Mouse (Mus musculus): ENCODE results near the gene Ceacam18. TPM values are rescaled to one million over a fixed set of nuclear protein-coding genes. Genes with fewer than 3 reads are reported as not detected.

The Ceacam18 gene
- polyA plus RNA-seq (2012), result not detected in 2 replicates

GRCm38 (mm10) chr7:43634500-43634899, at the start of gene Ceacam18:
Ceacam18 (plus strand) TSS chr7:43634707.
- H3K36me3 ChIP-seq (ENCODE audit: control insufficient read depth), result no peaks in the 10 kb centered on the region
- no peaks in the 10 kb centered on the region for H3K4me1 ChIP-seq (ENCODE audit: control insufficient read depth)
- H3K9me3 ChIP-seq (ENCODE audit: control insufficient read depth, low read length), result no peaks in the 10 kb centered on the region
- TF ChIP-seq TAL1 (IDR thresholded peaks at IDR 0.05; ENCODE audit: low read length) (no peak), GATA1 (IDR thresholded peaks at IDR 0.05; ENCODE audit: low read length) (no peak)
- H3K4me3 ChIP-seq (replicated peaks), result no peak within 1 kb of the TSS
- no peaks in the 10 kb centered on the region for H3K27me3 ChIP-seq (ENCODE audit: control insufficient read depth)

- Histone ChIP-seq H3K27me3 (ENCODE audit: control insufficient read depth) (no peaks in the 10 kb centered on the region), H3K36me3 (ENCODE audit: control insufficient read depth) (peaks cover 48% of the 10 kb centered on the region), H3K9me3 (ENCODE audit: control insufficient read depth, low read length) (no peaks in the 10 kb centered on the region), H3K4me1 (ENCODE audit: control insufficient read depth) (peaks cover 11% of the 10 kb centered on the region), H3K4me3 (replicated peaks) (no peak overlapping the region)
- TF ChIP-seq TAL1 (IDR thresholded peaks at IDR 0.05; ENCODE audit: low read length) (no peak), GATA1 (IDR thresholded peaks at IDR 0.05; ENCODE audit: low read length) (no peak)
These were observed 49.7 kb upstream of the Ceacam18 start for GRCm38 (mm10) chr7:43584790-43585189.

- H3K4me1 ChIP-seq (ENCODE audit: control insufficient read depth), result no peaks in the 10 kb centered on the region
- no peak overlapping the region for H3K4me3 ChIP-seq (replicated peaks)
- TF ChIP-seq TAL1 (IDR thresholded peaks at IDR 0.05; ENCODE audit: low read length), result no peak
- TF ChIP-seq GATA1 (IDR thresholded peaks at IDR 0.05; ENCODE audit: low read length), result no peak
- H3K27me3 ChIP-seq (ENCODE audit: control insufficient read depth), result no peaks in the 10 kb centered on the region; the same call in 1 of the 2 replicates
- no peaks in the 10 kb centered on the region for H3K36me3 ChIP-seq (ENCODE audit: control insufficient read depth)
- no peaks in the 10 kb centered on the region for H3K9me3 ChIP-seq (ENCODE audit: control insufficient read depth, low read length)
These were observed 32.6 kb upstream of the Ceacam18 start for GRCm38 (mm10) chr7:43601884-43602283.

GRCm38 (mm10) chr7:43606896-43607742, 27.4 kb upstream of the Ceacam18 start, which contains the start of gene Zfp819:
Zfp819 (plus strand) TSS chr7:43607169.
- TF ChIP-seq TAL1 (IDR thresholded peaks at IDR 0.05; ENCODE audit: low read length) (no peak), GATA1 (IDR thresholded peaks at IDR 0.05; ENCODE audit: low read length) (no peak)
- Histone ChIP-seq H3K36me3 (ENCODE audit: control insufficient read depth) (no peaks in the 10 kb centered on the region), H3K9me3 (ENCODE audit: control insufficient read depth, low read length) (peaks cover 2% of the 10 kb centered on the region; the same call in 1 of the 2 replicates), H3K27me3 (ENCODE audit: control insufficient read depth) (peaks cover 6% of the 10 kb centered on the region), H3K4me1 (ENCODE audit: control insufficient read depth) (no peaks in the 10 kb centered on the region), H3K4me3 (replicated peaks) (no peak within 1 kb of the TSS)

GRCm38 (mm10) chr7:43607743-43608287, 26.7 kb upstream of the Ceacam18 start:
- TF ChIP-seq TAL1 (IDR thresholded peaks at IDR 0.05; ENCODE audit: low read length) (no peak), GATA1 (IDR thresholded peaks at IDR 0.05; ENCODE audit: low read length) (no peak)
- Histone ChIP-seq H3K36me3 (ENCODE audit: control insufficient read depth) (no peaks in the 10 kb centered on the region), H3K9me3 (ENCODE audit: control insufficient read depth, low read length) (peaks cover 2% of the 10 kb centered on the region; the same call in 1 of the 2 replicates), H3K4me1 (ENCODE audit: control insufficient read depth) (no peaks in the 10 kb centered on the region), H3K4me3 (replicated peaks) (no peak overlapping the region), H3K27me3 (ENCODE audit: control insufficient read depth) (peaks cover 6% of the 10 kb centered on the region)

- H3K4me1 ChIP-seq (ENCODE audit: control insufficient read depth), result no peaks in the 10 kb centered on the region
- H3K27me3 ChIP-seq (ENCODE audit: control insufficient read depth), result peaks cover 6% of the 10 kb centered on the region
- no peaks in the 10 kb centered on the region for H3K36me3 ChIP-seq (ENCODE audit: control insufficient read depth)
- H3K9me3 ChIP-seq (ENCODE audit: control insufficient read depth, low read length), result peaks cover 2% of the 10 kb centered on the region; the same call in 1 of the 2 replicates
- no peak for TF ChIP-seq GATA1 (IDR thresholded peaks at IDR 0.05; ENCODE audit: low read length)
- no peak for TF ChIP-seq TAL1 (IDR thresholded peaks at IDR 0.05; ENCODE audit: low read length)
- no peak overlapping the region for H3K4me3 ChIP-seq (replicated peaks)
These were observed 26.1 kb upstream of the Ceacam18 start for GRCm38 (mm10) chr7:43608316-43608824.

GRCm38 (mm10) chr7:43613816-43614551, 20.5 kb upstream of the Ceacam18 start:
- TF ChIP-seq GATA1 (IDR thresholded peaks at IDR 0.05; ENCODE audit: low read length) (no peak), TAL1 (IDR thresholded peaks at IDR 0.05; ENCODE audit: low read length) (no peak)
- Histone ChIP-seq H3K36me3 (ENCODE audit: control insufficient read depth) (no peaks in the 10 kb centered on the region), H3K4me1 (ENCODE audit: control insufficient read depth) (no peaks in the 10 kb centered on the region), H3K9me3 (ENCODE audit: control insufficient read depth, low read length) (no peaks in the 10 kb centered on the region), H3K27me3 (ENCODE audit: control insufficient read depth) (no peaks in the 10 kb centered on the region), H3K4me3 (replicated peaks) (no peak overlapping the region)

- Histone ChIP-seq H3K4me1 (ENCODE audit: control insufficient read depth) (no peaks in the 10 kb centered on the region), H3K9me3 (ENCODE audit: control insufficient read depth, low read length) (no peaks in the 10 kb centered on the region), H3K36me3 (ENCODE audit: control insufficient read depth) (no peaks in the 10 kb centered on the region), H3K4me3 (replicated peaks) (no peak overlapping the region), H3K27me3 (ENCODE audit: control insufficient read depth) (no peaks in the 10 kb centered on the region)
- TF ChIP-seq TAL1 (IDR thresholded peaks at IDR 0.05; ENCODE audit: low read length), result no peak
- TF ChIP-seq GATA1 (IDR thresholded peaks at IDR 0.05; ENCODE audit: low read length), result no peak
These were observed 11.6 kb upstream of the Ceacam18 start for GRCm38 (mm10) chr7:43622927-43623326.
